Mouse (Mus musculus) lung, adult 2 months (tissue): ENCODE data around the gene Cpsf4. TPM values are rescaled to one million over a fixed set of nuclear protein-coding genes. Genes with fewer than 3 reads are reported as not detected.
"Not testable (repeated sequence)": the region's sequence is repeated elsewhere in the genome, so short reads cannot be mapped to it uniquely, and the experiment has no call there.

ENCODE experiments used
- DNase-seq: peaks from one replicate; pipeline ENCODE4 v3.0.0; 2022
- H3K4me1 ChIP-seq: fragments of 200-500 bp; 2 replicates; pipeline ENCODE4 v1.6.1; 2011; ENCODE audit warnings: low read length; ENCODE audit not compliant: control insufficient read depth, insufficient read depth
- H3K4me3 ChIP-seq: fragments of 200-500 bp; replicated peaks from 2 replicates; pipeline ENCODE3; 2011; ENCODE audit warnings: low read depth, mild to moderate bottlenecking, control low read depth, low read length; ENCODE audit errors: extremely low read depth
- CTCF ChIP-seq: fragments of 200-500 bp; IDR thresholded peaks from 2 replicates; pipeline ENCODE4 v1.5.1; 2011; ENCODE audit warnings: mild to moderate bottlenecking, low read length, control low read depth; ENCODE audit not compliant: insufficient read depth
- POLR2A ChIP-seq: fragments of 200-500 bp; IDR thresholded peaks from 2 replicates; pipeline ENCODE4 v1.6.1; 2011; ENCODE audit warnings: low read depth, mild to moderate bottlenecking, control low read depth, low read length, borderline replicate concordance; ENCODE audit errors: extremely low read depth
- WGBS: fragments of 180-500 bp; shearing (Covaris S2); methylation state at CpG from one replicate; pipeline ENCODE4 v1.1.7; 2018; 5-methylcytosine and 5-hydroxymethylcytosine counted together
- polyA plus RNA-seq: library from polyadenylated mRNA; depleted of rRNA; stranded (reverse); fragments of >200 nt; gene quantifications from 2 replicates; pipeline ENCODE4 v1.2.3, GENCODE M21; 2012

The Cpsf4 gene
- polyA plus RNA-seq, 1 experiment = 23.5 TPM

- no peak for DNase-seq
- 69% methylated on average over 4 of the region's 4 CpGs for WGBS
- no peaks in the 10 kb centered on the region for H3K4me1 ChIP-seq
- no peak overlapping the region for H3K4me3 ChIP-seq
- TF ChIP-seq POLR2A = no peak
- TF ChIP-seq CTCF = no peak
Observed at GRCm38 (mm10) chr5:145214679-145215078, 47.7 kb downstream of the Cpsf4 start.

GRCm38 (mm10) chr5:145217746-145218145 is 50.7 kb downstream of the Cpsf4 start:
- H3K4me3 ChIP-seq = no peak overlapping the region
- DNase-seq = no peak
- H3K4me1 ChIP-seq = no peaks in the 10 kb centered on the region
- WGBS = 62% methylated on average over 6 of the region's 6 CpGs
- TF ChIP-seq CTCF = no peak
- no peak for TF ChIP-seq POLR2A

- DNase-seq = no peak
- Histone ChIP-seq H3K4me3 (no peak overlapping the region), H3K4me1 (no peaks in the 10 kb centered on the region)
- 96% methylated on average over 21 of the region's 21 CpGs for WGBS
- TF ChIP-seq CTCF (no peak), POLR2A (no peak)
Observed at GRCm38 (mm10) chr5:145218206-145218605, 51.2 kb downstream of the Cpsf4 start.

- TF ChIP-seq CTCF = no peak
- TF ChIP-seq POLR2A = no peak
- WGBS = 95% methylated on average over 20 of the region's 20 CpGs
- DNase-seq = no peak
- H3K4me3 ChIP-seq = no peak overlapping the region
- H3K4me1 ChIP-seq = no peaks in the 10 kb centered on the region
Observed at GRCm38 (mm10) chr5:145218671-145219070, 51.7 kb downstream of the Cpsf4 start.

GRCm38 (mm10) chr5:145219981-145220380 is 53.0 kb downstream of the Cpsf4 start:
- 94% methylated on average over 8 of the region's 8 CpGs for WGBS
- Histone ChIP-seq H3K4me1 (no peaks in the 10 kb centered on the region), H3K4me3 (no peak overlapping the region)
- DNase-seq = no peak
- TF ChIP-seq POLR2A = no peak
- TF ChIP-seq CTCF = no peak

- WGBS = 93% methylated on average over 5 of the region's 5 CpGs
- Histone ChIP-seq H3K4me3 (no peak overlapping the region), H3K4me1 (no peaks in the 10 kb centered on the region)
- TF ChIP-seq CTCF (no peak), POLR2A (no peak)
- DNase-seq = no peak
Observed at GRCm38 (mm10) chr5:145222840-145223239, 55.8 kb downstream of the Cpsf4 start.

GRCm38 (mm10) chr5:145223395-145223794 is 56.4 kb downstream of the Cpsf4 start:
- WGBS = 76% methylated on average over 12 of the region's 12 CpGs
- TF ChIP-seq POLR2A (no peak), CTCF (no peak)
- H3K4me3 ChIP-seq = no peak overlapping the region
- no peak for DNase-seq
- no peaks in the 10 kb centered on the region for H3K4me1 ChIP-seq

- Histone ChIP-seq H3K4me3 (no peak overlapping the region), H3K4me1 (no peaks in the 10 kb centered on the region; the same call in 1 of the 2 replicates)
- DNase-seq = no peak
- 51% methylated on average over 2 of the region's 2 CpGs for WGBS
- TF ChIP-seq CTCF (no peak), POLR2A (no peak)
Observed at GRCm38 (mm10) chr5:145226453-145226852, 59.4 kb downstream of the Cpsf4 start.

- DNase-seq, H3K4me3 ChIP-seq, H3K4me1 ChIP-seq: not testable (repeated sequence)
- 82% methylated on average over 6 of the region's 6 CpGs for WGBS
Observed at GRCm38 (mm10) chr5:145229283-145229682, 62.3 kb downstream of the Cpsf4 start.

GRCm38 (mm10) chr5:145230641-145231040 is 63.6 kb downstream of the Cpsf4 start:
- 82% methylated on average over 4 of the region's 4 CpGs for WGBS
- Histone ChIP-seq H3K4me1 (no peaks in the 10 kb centered on the region; the same call in none of the 2 replicates), H3K4me3 (no peak overlapping the region)
- no peak for DNase-seq
- TF ChIP-seq CTCF (no peak), POLR2A (no peak)
